Mouse (Mus musculus) ES-Bruce4 (cell line): Measurements from ENCODE around the gene Stk4.

Source experiments
- CTCF ChIP-seq: IDR thresholded peaks from one replicate; pipeline ENCODE4 v1.8.1; 2011; ENCODE audit warnings: low read depth, low read length
- POLR2A ChIP-seq: IDR thresholded peaks from one replicate; pipeline ENCODE4 v1.8.1; 2011; ENCODE audit warnings: low read length; ENCODE audit not compliant: insufficient read depth

GRCm38 (mm10) chr2:164164941-164165340 lies 94.8 kb downstream of the Stk4 start:
- TF ChIP-seq CTCF (no peak), POLR2A (no peak)
